Mouse (Mus musculus): ENCODE results near the gene Ube3c.
"Not testable (repeated sequence)": the region's sequence is repeated elsewhere in the genome, so short reads cannot be mapped to it uniquely, and the experiment has no call there.

GRCm38 (mm10) chr5:29661246-29661645 is 92.2 kb downstream of the Ube3c start:
- not testable (repeated sequence) for TF ChIP-seq POLR2A (IDR thresholded peaks at IDR 0.05; ENCODE audit: low read depth, low read length); CTCF (IDR thresholded peaks at IDR 0.05; ENCODE audit: extremely low read depth, insufficient read length, insufficient replicate concordance, low read depth, low read length)

All from small intestine, adult 2 months (tissue).